Mouse (Mus musculus) neutrophil, adult 65 days (primary cell): ENCODE data around the gene Pcyt2. TPM values are rescaled to one million over a fixed set of nuclear protein-coding genes. Genes with fewer than 3 reads are reported as not detected.

Source experiments
- total RNA-seq: library from RNA; stranded (reverse); gene quantifications from 2 replicates; pipeline ENCODE4 v1.2.4, GENCODE M21; 2023

Pcyt2 gene
- 28.9 and 43.8 TPM in 2 replicates for total RNA-seq

DNA sequence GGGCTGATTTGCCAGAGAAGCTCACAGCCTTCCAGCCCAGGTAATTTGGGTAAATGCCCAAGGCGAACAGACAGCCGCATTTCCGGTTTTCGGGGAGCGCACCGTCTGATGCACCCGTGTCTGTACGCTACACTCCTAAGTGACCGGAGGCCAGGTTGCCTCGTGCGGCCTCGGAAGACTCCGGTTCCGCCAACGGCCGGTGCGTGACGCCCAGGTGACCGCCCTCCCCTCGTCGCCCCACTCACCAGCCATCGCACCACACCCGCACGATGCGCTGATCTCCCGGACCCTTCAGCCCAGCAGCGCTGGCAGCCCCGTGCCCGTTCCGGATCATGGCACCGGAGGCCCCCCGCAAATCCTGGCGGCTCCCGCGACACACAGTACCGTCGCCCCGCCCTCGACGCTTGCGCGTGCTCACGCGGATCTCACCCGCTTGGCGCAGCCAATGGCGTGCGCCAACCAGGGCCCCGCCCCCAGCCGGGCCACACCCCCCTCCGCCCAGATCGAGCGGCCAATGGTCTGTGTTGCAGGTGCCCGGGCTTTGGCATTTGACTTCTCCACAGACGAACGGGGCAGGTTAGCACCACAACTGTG is at the start of gene Pcyt2:
Gene Pcyt2 (minus strand): TSS at position 418 of the 594 bp plus-strand sequence.

DNA sequence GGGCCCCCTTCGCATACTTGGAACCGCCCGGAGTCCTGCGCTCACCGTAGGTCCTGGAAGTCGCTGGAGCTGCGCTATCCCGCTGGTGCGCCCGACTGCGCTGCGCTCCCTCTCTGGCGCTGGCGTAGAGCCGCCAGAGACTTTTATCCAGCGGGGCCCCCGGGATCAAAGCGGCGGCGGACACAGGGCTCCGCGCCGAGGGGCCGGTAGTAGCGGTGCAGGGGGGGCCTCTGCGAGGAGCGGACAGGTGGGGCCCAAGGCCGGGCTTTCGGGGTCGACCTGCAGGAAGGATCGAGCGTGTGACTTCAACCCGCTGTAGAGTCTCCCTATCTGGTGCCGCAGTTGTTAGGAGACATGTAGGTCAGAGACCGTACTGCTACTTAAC is 43.3 kb upstream of the Pcyt2 start, which contains the start of gene Notum:
Gene Notum (minus strand): TSS at position 100 of the 385 bp plus-strand sequence.

DNA sequence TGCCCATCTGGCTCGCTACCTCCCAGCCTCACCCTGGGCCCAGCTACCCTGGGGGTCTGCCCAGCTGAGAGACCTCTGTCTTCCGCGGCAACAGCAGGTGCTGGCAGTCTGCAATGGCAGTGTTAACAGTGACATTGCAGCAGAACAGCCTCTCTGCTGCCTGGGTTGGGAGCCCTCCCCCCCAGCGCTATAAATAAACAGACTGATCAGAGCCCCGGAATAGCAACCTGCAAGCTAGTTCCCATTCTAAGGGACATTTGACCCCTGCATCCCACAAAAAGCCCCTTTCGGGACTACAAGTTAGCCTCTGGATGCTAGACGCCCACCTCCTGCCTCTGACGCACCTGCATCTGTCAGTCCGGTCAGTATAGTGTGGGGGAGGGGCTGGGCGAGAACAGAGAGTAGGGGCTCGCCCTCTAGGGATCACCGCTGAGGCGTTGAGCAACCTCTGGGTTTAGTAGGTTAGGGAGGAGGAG is 30.3 kb upstream of the Pcyt2 start, which contains the start of gene Myadml2:
Gene Myadml2 (minus strand): TSS at position 158 of the 476 bp plus-strand sequence.

DNA sequence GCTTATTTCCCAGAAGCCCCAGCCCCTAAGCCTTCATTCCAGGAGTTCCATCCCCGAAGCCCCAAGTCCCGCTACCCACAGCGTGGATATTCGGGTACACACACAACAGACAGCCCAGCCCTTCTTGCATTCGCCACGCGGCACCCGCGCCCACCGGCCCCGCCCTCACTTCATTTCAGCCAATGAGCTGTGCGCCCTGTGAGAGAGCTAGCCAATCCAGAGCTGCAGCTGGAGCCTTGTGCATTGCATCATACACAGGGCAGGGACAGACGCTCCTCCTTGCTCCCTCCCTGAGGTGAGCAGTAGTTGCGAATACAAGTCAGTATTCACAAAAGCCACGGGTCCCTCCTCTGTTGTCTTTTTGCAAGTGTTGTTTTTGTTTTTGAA is 25.9 kb upstream of the Pcyt2 start, which contains the start of gene Pycr1:
Gene Pycr1 (minus strand): TSS at position 169 of the 387 bp plus-strand sequence.

DNA sequence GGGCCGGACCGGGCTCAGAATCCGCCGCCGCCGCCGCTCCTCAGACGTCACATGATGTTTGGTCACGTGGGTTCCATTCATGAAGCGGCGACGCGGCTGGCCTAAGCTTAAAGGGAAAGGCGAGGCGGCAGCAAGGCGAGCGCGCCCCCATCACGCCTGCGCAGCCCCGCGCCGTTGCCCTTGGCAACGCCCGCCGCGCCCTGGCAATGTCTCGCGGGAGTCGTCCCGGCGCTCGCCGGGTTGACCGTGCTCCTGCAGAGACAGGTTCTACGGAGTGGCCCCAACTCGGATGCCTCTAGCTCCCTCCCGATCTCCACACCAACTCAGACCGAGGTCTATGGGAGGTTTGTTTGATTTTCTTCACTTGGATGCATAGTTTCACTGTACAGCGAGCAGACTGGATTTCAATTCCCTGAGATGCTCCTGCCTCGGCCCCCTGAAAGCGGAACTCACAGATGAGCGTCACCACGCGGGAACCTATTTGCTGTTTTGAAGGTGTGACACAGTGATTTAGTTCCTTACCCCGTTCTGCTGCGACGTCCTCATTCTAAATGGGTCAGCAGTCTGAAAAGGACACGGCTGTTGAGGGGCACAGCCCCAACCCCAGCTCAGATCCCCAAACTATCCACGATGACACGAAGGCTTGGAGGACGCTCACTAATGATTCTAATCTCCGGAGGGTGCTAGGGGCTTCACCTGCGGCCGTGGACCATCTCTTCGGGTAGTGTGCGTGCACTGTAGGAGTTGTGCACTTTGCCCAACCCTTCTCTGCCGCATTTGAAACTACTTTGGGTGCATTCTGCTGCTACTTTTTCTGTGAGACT is 16.0 kb upstream of the Pcyt2 start, which contains the start of gene Mafg:
Gene Mafg (minus strand): TSS at position 81 of the 824 bp plus-strand sequence.

GRCm38 (mm10) chr11:120625152-120625775 is 7.5 kb upstream of the Pcyt2 start, which contains the start of gene Sirt7:
Sirt7 (minus strand) TSS chr11:120625240.

DNA sequence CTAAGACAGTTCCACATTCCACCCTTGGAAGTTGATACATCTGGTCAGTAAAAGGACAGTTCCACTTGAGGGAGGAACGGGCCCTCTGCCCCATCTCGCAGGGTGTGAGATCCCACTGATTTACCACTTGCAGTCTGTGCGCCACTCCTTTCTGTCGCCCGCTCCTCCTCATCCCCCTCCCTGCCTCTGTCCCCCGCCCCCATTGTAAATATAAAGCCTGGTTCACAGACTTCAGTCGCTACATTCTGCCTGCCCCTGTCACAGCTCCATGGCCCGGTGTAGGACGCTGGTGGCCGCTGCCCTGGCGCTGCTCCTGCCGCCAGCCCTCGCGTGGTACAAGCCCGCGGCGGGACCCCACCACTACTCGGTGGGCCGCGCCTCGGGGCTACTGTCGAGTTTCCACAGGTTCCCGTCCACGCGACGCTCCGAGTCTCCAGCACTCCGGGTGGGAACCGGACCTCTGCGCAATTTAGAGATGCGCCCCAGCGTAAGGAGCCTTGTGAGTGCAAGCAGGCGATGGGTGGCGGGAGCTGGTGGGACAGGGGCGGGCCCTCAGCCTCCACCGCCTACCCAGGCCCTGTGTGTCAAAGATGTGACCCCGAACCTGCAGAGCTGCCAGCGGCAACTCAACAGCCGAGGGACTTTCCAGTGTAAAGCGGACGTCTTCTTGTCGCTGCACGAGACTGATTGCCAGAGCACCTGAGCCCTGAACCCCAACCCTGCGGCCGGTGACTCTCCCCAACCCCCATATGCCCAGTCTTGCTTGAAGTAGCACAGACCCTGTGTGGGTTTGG is 9.3 kb downstream of the Pcyt2 start, which contains the start of gene Npb:
Gene Npb (plus strand): TSS at position 237 of the 794 bp plus-strand sequence.

GRCm38 (mm10) chr11:120598283-120598989 is 19.3 kb downstream of the Pcyt2 start, which contains the start of the genes Alyref and Anapc11:
Alyref (minus strand) TSS chr11:120598365.
Anapc11 (plus strand) TSS chr11:120598421.

GRCm38 (mm10) chr11:120581490-120582267 is 36.1 kb downstream of the Pcyt2 start, which contains the start of gene Arhgdia:
Arhgdia (minus strand) TSS chr11:120581624.

DNA sequence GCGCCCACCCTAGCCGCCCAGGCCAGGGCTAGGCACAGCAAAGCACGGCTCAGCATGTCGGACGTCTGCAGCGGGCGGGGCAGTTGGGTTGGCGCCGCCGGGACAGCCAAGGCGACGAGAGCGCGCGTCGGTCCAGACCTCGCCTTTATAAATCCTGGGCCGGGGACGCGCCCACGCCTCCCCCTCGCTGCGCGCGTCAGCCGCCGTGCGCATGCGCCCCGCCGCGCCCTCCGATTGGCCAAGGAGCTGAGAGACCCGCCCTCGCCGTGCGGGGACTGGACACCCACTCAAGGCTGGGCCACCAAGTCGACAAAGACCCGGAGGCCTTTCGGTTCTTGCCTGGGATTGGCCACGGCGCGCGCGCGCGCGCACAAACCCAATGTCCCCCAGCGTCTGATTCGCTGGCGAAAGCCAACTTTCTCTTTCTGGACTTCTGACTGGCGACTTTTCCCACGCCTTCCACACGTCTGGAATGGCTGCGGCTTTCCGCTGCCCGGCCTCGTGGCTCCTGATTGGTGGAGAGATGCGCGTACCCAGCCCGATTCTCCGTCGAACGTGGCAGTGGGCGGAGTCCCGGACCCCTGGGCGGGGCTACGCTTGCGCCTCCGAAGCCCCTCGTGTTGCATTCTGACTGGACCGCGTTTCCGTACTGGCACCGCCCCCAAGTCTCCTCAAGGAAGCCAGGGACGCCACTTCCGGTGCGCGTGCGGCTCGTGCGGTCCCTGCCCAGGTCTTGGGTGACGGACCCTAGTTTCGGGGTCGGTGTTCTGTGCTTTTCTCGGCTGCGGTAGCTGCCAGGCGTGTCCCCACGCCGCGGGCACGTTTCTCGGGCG is 44.8 kb downstream of the Pcyt2 start, which contains the start of gene P4hb:
Gene P4hb (minus strand): TSS at position 502 of the 833 bp plus-strand sequence.

Other genes starting within 250 kb of the Pcyt2 start
- gene Faap100, start 239.2 kb downstream of the Pcyt2 start, total RNA-seq, result 12.8 and 19.4 TPM in 2 replicates
- 36.9 and 53.5 TPM in 2 replicates for gene Nploc4, start 180.2 kb downstream of the Pcyt2 start, total RNA-seq
- gene Tspan10, start 175.3 kb downstream of the Pcyt2 start, total RNA-seq, result 0.84 TPM in 1 of 2 replicates, not detected in the other
- not detected in 2 replicates for gene Pde6g, start 164.4 kb downstream of the Pcyt2 start, total RNA-seq
- 2.0 and 4.8 TPM in 2 replicates for gene Oxld1, start 159.9 kb downstream of the Pcyt2 start, total RNA-seq
- 7.4 and 8.1 TPM in 2 replicates for gene Ccdc137, start 159.8 kb downstream of the Pcyt2 start, total RNA-seq
- gene Arl16, start 150.3 kb downstream of the Pcyt2 start, total RNA-seq, result 5.6 and 7.2 TPM in 2 replicates
- gene Mrpl12, start 133.3 kb downstream of the Pcyt2 start, total RNA-seq, result 12.8 and 16.8 TPM in 2 replicates
- 11.2 and 13.4 TPM in 2 replicates for gene Slc25a10, start 126.1 kb downstream of the Pcyt2 start, total RNA-seq
- not detected in 2 replicates for gene Gcgr, start 87.2 kb downstream of the Pcyt2 start, total RNA-seq
- 28.8 and 31.9 TPM in 2 replicates for gene Mcrip1, start 68.2 kb downstream of the Pcyt2 start, total RNA-seq
- gene Ppp1r27, start 66.8 kb downstream of the Pcyt2 start, total RNA-seq, result not detected in 2 replicates
- 245 and 272 TPM in 2 replicates for gene P4hb, start 44.7 kb downstream of the Pcyt2 start, total RNA-seq
- gene Arhgdia, start 36.3 kb downstream of the Pcyt2 start, total RNA-seq, result 428 and 459 TPM in 2 replicates
- gene Alyref, start 19.6 kb downstream of the Pcyt2 start, total RNA-seq, result 116 and 122 TPM in 2 replicates
- 36.8 and 40.0 TPM in 2 replicates for gene Anapc11, start 19.5 kb downstream of the Pcyt2 start, total RNA-seq
- gene Npb, start 9.5 kb downstream of the Pcyt2 start, total RNA-seq, result 1.5 TPM in 1 of 2 replicates, not detected in the other
- gene Sirt7, start 7.3 kb upstream of the Pcyt2 start, total RNA-seq, result 114 and 133 TPM in 2 replicates
- gene Mafg, start 15.7 kb upstream of the Pcyt2 start, total RNA-seq, result 122 and 149 TPM in 2 replicates
- gene Pycr1, start 25.8 kb upstream of the Pcyt2 start, total RNA-seq, result 1.4 and 1.5 TPM in 2 replicates
- not detected in 2 replicates for gene Myadml2, start 30.2 kb upstream of the Pcyt2 start, total RNA-seq
- gene Notum, start 43.2 kb upstream of the Pcyt2 start, total RNA-seq, result not detected in 2 replicates
- 82.0 and 103 TPM in 2 replicates for gene Aspscr1, start 55.0 kb upstream of the Pcyt2 start, total RNA-seq
- 30.2 and 33.5 TPM in 2 replicates for gene Cenpx, start 95.8 kb upstream of the Pcyt2 start, total RNA-seq
- gene Lrrc45, start 96.0 kb upstream of the Pcyt2 start, total RNA-seq, result 9.1 and 10.4 TPM in 2 replicates
- gene Rac3, start 103.5 kb upstream of the Pcyt2 start, total RNA-seq, result 0.88 and 1.2 TPM in 2 replicates
- gene Dcxr, start 109.3 kb upstream of the Pcyt2 start, total RNA-seq, result 5.6 and 6.1 TPM in 2 replicates
- gene Cbr2, start 114.2 kb upstream of the Pcyt2 start, total RNA-seq, result 2.3 and 2.9 TPM in 2 replicates
- 36.2 and 41.5 TPM in 2 replicates for gene Hmga1b, start 144.9 kb upstream of the Pcyt2 start, total RNA-seq
- gene Rfng, start 166.3 kb upstream of the Pcyt2 start, total RNA-seq, result 12.0 and 12.2 TPM in 2 replicates
- gene Gps1, start 166.3 kb upstream of the Pcyt2 start, total RNA-seq, result 34.8 and 43.3 TPM in 2 replicates
- 23.4 and 32.1 TPM in 2 replicates for gene Dus1l, start 178.5 kb upstream of the Pcyt2 start, total RNA-seq
- 18.5 and 25.7 TPM in 2 replicates for gene Fasn, start 206.6 kb upstream of the Pcyt2 start, total RNA-seq